Mouse (Mus musculus): ENCODE data around the gene Mylpf. TPM values are rescaled to one million over a fixed set of nuclear protein-coding genes. Genes with fewer than 3 reads are reported as not detected.
"Not testable (repeated sequence)": the region's sequence is repeated elsewhere in the genome, so short reads cannot be mapped to it uniquely, and the experiment has no call there.

Mylpf gene
- total RNA-seq, 2 experiments from 2014 or later: 1.3 to 3.3 TPM

DNA sequence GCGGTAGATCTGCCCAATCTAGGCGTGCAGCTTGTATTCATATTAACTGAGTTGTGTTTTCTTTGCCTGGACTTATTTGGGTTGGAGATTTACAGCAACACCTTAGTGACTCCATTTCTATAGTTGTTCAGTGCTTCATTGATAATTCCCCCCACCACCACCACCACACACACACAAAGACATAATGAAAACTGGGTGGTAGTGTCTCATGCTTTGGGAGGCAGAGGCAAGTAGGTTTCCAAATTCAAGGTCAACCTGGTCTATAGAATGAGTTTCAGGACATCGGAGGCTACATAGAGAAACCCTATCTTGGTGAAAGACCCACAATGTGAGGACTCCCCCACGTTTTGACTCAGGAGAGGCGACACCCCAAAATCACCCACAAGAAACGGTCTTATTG, 15.9 kb downstream of the Mylpf start:
- DNase-seq (ENCODE audit: low spot score in 2 of 2): no peak

DNA sequence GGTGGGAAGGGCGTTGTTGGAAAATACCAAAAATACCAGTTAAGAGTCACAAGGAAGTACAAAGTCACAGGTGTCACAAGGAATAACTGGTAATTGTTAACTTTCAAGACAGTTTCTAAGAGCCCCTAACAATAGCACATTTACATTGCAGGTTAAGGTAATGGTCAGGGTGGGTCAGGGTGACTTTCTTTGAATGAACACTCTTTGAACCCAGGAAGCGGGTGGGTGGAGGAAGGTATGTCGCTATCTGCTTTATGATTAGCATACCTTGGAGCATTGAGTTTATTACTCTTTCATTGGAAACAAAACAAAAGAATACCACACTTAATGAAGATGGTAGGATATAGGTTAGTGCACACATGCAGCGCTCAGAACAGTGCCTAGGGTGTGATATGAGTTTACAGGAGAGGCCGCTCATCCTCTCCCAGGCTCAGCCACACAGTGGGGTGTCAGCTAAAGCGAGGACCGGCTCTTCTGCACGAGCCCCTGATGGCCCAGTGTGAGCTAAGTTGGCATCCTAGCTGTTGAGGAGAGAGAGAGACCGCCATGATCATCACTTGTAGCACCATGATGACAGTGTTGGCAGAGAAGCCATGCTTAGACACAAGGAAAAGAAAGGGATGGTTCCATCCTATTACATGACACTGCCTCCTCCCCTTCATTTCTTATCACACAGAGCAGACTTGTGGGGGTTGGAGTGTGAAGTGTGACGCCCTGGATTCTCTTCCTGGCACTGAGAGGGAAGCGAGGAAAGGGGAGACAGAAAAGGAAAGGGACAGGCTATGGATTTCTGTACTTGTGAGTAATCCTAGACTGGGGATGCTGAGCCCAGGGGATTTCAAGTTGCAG, 16.7 kb downstream of the Mylpf start:
- no peak for DNase-seq (ENCODE audit: low spot score in 2 of 2)

DNA sequence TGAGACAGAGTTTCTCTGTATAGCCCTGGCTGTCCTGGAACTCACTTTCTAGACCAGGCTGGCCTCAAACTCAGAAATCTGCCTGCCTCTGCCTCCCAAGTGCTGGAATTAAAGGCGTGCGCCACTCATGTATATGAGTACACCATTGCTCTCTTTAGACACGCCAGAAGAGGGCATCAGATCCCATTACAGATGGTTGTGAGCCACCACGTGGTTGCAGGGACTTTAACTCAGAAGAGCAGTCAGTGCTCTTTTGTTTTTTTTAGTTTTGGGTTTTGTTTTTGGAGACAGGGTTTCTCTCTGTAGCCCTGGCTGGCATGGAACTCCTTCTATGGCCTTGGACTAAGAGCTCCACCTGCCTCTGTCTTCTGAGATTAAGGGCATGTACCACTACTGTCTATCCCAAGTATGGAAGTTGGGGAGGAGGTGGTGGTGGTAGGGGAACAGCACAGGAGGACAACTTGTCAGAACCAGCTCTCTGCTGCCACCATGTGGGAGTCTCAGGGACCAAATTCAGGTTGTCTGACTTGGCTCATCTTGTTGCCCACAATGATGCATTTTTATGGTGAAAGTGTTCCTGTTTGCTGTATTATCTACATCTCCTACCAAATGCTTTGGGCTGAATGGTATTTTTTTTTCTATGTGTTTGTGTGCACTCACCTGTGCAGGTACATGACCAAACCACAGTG, 20.1 kb downstream of the Mylpf start:
- peak; percentile 87 to 88 for DNase-seq (ENCODE audit: low spot score in 2 of 2)

DNA sequence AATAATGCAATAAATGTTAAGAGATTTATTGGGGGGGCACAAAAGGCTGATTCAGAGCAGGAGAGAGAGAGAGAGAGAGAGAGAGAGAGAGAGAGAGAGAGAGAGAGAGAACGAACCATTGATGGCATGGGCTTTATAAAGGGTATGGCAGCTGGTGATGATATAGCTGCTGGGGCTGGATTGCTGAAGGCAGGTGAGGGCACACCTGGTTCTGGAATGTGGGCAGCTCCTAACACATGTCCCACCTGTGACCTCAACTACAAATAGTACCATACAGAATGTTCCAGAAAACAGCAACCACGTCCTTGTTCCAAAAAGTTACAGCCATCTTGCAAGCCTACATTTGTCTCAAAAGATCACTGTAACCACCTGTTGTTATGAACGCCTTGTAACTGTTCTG, 22.7 kb downstream of the Mylpf start:
- no peak for DNase-seq (ENCODE audit: low spot score in 2 of 2)

DNA sequence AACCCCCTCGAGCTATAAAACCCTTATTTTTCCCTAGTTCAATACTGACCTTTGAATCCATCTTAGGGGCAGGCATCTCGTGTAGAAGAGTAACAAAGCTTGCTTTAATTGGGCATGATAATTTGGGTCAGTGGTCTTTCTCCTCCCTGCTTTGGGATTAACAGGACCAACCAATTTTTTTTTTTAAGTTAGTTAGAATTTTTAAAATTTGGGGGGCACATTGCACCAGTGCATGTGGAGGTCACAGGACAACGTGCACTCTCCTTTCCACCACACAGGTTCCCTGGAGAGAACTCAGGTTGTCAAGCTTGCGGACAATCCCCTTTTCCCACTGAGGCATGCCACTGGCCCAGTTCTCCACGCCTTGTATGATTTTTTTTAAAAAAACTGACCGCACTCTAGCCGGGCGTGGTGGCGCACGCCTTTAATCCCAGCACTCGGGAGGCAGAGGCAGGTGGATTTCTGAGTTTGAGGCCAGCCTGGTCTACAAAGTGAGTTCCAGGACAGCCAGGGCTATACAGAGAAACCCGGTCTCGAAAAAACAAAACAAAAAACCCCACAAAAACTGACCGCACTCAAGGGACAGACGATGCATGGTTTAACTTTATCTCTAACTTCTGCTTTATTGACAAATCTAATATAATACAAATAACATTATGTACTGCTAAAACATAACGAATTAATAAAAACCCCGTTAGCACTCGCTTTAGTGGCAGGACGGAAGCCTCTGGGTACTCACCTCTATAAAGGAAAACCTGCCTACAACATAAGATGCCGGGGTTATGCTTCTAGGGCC, 23.3 kb downstream of the Mylpf start:
- no peak for DNase-seq (ENCODE audit: low spot score in 2 of 2)

DNA sequence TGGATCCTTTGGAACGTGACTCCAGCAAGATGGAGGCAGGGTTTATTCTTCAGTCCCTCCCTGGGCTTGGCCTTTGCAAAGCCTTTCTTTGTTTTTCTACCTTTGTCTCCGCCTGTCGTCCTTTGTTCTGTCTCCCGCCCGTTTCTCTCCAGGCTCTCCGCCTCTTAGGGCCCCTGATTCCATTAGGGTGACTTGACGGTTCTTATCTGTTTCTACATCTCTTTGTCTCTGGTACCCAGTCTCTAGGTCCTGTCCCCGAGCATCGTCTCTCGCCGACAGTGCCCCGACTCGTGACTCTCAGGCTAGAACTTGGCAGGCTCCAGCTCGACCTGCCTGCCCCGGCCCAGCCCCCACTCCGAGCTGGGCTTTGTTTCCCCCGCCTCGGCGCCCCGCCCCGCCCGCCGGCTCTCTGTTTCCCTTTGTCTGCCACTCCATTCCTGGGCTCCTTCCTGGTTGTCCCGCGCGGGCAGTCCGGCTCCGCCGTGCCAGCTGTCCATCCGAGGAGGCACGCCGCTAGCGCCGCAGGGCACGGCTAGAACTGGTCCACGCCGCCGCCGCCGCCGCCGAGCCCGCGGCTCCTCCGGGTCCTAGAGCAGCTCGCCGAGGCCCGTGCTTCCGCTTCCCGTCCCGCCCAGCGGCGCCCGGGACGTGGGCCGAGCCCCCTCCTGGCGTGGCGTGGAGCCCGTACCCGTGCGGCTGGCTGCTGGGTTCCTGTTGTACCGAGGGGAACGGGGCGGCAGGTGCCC, 24.1 kb downstream of the Mylpf start, which contains the start of the genes Zfp553 and Sept1:
TSS of gene Zfp553 (plus strand) at position 440 of the 746 bp plus-strand sequence.
TSS of gene Sept1 (minus strand) at position 509 of the 746 bp plus-strand sequence.
- DNase-seq (ENCODE audit: low spot score in 2 of 2): peak; percentile 82 to 89

DNA sequence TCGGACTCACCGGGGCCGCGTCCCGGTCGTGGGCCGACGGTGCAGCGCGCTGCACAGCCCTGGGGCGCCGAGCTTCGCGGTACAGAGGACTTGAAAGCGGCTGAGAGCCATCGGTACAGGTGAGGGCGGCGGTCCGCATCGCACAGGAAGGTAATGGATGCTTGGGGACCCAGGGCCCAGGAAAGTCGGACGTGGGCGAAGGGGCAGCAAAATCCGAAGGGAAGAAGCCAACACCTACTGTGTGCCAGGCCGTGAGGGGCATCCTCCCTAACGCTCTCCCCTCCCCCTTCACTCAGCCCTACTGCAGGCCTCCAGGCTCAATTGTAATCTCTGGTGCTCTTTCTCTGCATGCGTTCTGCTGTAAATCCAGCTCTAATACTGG, 24.7 kb downstream of the Mylpf start:
- no peak for DNase-seq (ENCODE audit: low spot score in 2 of 2)

DNA sequence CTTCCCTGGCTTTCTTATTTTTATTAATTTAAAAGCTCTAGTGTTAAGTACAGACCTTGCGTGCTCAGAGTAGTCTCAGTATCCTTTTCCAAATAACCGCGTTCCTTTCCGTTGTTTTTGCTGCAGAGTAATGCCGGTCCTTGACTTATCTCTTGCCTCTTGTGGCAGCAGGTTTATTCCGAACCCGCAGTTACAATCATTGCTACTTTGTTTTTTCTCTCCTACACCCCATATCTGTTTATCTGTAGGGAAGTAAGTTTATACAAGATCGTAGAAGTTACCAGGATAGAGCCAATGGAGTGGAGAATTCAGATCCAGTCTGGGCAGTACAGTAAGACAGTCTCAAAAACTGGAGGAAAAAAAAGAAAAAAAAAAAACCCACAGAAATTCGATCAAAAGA, 25.1 kb downstream of the Mylpf start:
- no peak for DNase-seq (ENCODE audit: low spot score in 2 of 2)

DNA sequence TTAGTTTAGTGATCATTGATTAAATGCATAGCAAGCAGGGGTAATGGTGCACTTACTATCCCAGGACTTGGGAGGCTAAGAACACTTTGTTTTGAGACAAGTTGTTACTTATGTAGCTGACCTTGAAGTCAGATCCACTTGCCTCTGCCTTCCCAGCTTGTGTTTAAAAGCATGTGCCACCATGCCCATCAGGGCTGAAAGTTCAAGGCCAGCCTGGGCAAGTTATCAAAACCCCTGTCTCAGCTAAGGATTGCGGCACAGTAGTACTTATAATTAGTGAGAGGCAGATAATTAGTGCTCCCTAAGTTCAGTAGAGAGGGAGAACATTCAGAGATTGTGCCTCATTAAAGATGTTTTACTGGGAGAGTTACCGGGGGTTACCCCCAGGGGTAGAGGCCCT, 26.1 kb downstream of the Mylpf start:
- no peak for DNase-seq (ENCODE audit: low spot score in 2 of 2)

DNA sequence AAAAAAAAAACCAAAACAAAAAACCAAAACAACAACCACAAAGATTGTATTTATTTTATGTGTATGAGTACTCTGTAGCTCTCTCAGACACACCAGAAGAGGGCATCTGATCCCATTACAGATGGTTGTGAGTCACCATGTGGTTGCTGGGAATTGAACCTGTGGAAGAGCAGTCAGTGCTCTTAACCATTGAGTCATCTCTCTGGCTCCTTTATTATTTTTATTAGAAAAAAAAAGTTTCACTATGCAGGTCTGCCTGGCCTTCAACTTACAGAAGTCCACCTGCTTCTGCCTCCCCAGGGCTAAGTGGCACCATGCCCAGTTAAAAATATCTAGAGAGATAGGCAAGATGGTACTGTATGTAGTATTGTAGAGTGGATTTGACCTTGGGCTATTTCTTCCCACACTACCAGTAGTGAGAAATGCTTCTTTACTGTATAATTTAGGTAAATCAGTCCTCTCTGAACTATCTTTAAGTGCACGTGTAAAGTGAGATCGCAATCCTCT, 34.7 kb downstream of the Mylpf start:
- no peak for DNase-seq (ENCODE audit: low spot score in 2 of 2)

DNA sequence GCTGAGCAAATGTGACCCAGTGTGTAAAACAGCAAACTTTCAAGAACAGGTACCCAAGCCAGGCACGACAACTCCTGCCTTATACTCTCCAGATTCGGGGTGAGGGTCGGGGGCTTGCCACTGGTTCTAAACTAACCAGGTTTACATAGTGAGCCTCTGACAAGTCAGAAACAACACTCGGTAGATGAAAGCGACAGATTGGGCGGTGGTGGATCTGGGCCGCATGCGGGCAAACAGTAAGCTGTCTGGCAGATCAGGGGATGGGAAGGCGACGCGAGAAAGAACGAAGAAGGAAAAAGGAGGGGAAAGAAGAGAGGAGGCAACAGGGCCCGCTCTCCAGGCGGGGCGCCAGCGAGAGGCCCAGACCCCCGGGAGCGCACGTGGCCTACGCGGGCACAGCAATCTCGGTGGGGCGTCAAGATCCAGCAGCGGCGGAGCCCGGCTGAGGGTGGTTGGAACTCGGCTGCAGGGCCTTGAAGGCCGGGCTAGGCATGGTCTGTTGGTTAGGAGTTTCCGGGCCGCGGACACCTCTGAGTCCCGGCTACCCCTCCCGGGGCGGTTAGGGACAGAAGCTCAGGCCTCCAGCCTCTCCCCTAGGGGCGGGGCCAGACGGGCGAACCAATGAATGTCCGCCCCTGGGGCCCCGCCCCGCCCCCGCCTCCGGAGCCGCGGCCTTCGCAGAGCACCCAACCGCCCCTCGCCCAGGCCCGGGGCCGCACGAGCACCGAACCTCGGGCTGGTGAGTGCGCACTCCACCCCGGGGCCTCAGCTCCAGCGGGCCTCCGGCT, 35.4 kb downstream of the Mylpf start, which contains the start of gene Zfp771:
TSS of gene Zfp771 (plus strand) at position 405 of the 788 bp plus-strand sequence.
- DNase-seq (ENCODE audit: low spot score in 2 of 2): peak; percentile 93 to 95

DNA sequence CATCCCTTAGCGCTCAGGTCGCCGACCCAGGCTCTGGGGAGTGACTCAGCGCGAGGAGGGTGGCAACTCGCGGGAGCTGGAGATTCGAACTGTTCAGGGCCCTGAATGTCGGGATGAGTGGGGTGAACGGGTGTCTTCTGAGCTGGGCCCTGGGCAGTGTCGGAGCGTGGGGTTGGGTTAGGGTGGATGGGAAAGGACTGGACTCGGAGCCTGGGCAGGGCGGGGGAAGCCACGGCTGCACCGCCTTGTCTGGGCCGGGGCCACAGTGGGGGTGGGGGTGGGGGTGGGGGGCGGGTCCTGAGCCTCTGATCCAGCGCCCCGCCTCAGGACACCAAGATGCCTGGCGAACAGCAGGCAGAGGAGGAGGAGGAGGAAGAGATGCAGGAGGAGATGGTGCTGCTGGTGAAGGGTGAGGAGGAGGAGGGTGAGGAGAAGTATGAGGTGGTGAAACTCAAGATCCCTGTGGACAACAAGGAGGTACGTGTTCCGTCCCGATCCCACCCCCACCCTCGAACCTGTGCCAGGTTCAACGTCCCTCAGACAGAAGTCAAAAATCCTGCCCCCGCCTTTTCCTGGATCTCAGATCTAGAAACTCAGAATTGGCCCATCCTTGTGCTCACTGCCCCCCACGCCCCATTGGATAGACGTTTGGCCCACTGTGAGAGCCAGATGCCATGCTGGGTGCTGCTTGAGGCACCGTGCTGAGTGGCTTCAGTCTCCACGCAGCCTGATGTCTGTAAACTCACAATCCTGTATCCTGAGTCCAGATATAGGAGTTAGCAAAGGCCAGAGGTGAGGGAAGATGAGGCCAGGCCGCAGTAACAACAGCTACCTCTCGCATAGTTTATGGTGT, 36.2 kb downstream of the Mylpf start:
- no peak for DNase-seq (ENCODE audit: low spot score in 2 of 2)

DNA sequence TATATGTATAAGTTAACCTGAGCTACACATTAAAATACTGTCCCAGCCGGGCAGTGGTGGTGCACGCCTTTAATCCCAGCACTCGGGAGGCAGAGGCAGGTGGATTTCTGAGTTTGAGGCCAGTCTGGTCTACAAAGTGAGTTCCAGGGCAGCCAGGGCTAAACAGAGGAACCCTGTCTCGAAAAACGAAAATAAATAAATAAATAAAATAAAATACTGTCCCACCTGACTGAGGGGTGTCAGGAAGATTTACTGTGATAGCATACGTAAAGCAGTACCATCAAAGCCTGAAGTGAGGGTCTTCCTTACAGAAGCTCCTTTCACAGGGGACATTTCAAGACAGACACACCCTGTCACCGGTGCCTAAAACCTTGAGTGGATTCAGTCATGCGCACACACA, 41.8 kb downstream of the Mylpf start:
- DNase-seq (ENCODE audit: low spot score in 2 of 2): not testable (repeated sequence)

DNA sequence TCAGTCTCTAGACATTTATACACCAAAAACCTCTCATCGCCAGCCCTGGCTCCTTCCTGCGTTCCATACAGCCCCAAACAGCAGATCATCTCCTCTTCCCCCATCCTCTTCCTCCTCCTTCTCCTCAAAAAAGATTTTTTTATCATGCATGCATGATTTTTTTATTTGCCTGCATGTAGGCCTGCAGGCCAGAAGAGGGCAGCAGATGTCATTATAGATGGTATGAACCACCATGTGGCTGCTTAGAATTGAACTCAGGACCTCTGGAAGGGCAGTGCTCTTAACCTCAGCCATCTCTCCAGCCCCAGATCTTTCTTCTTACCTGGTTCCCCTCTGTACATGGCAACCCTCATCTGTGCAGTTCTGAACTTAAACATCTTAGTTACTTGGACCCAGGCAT, 43.7 kb downstream of the Mylpf start:
- no peak for DNase-seq (ENCODE audit: low spot score in 2 of 2)

DNA sequence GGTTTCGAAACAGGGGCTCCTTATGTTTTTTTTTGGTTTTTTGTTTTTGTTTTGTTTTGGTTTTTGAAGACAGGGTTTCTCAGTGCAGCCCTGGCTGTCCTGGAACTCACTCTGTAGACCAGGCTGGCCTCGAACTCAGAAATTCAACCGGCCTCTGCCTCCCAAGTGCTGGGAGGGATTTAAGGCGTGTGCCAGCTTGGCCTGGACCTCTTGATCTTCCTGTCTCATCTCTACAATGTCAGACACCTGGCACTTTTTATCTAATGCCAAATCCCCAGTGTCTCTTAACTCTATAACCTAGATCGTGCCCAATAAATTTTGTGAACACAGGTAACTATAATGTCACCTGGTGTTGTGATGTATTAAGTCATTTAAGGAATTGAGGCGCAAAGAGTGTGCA, 44.7 kb downstream of the Mylpf start:
- no peak for DNase-seq (ENCODE audit: low spot score in 2 of 2)

DNA sequence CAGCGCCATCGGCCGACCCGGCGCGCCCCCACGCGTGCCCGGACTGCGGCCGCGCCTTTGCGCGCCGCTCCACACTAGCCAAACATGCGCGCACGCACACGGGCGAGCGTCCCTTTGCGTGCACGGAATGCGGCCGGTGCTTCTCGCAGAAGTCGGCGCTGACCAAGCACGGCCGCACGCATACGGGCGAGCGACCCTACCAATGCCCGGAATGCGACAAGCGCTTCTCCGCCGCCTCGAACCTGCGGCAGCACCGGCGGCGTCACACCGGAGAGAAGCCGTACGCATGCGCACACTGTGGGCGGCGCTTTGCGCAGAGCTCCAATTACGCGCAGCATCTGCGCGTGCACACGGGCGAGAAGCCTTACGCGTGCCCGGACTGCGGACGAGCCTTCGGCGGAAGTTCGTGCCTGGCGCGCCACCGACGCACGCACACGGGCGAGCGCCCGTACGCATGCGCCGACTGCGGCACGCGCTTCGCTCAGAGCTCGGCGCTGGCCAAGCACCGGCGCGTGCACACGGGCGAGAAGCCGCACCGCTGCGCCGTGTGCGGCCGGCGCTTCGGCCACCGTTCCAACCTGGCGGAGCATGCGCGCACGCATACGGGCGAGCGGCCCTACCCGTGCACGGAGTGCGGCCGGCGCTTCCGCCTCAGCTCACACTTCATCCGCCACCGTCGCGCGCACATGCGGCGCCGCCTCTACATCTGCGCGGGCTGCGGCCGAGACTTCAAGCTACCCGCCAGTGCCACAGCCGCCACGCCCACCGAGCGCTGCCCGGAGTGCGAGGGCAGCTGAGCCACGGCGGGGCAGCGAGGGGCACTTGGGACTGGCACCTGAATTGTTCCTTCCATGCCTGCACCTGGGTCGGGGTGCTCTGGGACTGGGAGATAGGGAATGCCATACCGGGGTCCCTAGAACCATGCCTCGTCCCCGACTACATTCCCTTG, 45.4 kb downstream of the Mylpf start:
- DNase-seq (ENCODE audit: low spot score in 2 of 2): peak; percentile 94 to 95

DNA sequence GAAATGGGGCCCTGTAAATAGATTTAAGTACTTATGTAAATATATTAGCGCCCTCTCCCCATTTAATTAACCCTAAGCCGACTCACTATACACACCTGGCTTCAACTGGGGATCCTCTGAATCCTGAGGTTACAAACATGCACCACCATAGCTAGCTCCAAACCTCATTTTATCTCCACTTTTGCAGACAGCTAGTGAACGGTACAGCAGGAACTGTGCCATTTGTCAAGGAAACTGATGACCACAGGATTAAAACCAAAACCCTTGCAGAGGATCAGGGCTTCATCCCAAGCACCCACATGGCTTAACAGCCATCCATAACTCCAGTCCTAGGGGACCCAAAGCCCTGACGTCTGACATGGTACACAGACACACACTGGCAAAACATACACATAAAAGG, 46.3 kb downstream of the Mylpf start:
- DNase-seq (ENCODE audit: low spot score in 2 of 2): no peak

DNA sequence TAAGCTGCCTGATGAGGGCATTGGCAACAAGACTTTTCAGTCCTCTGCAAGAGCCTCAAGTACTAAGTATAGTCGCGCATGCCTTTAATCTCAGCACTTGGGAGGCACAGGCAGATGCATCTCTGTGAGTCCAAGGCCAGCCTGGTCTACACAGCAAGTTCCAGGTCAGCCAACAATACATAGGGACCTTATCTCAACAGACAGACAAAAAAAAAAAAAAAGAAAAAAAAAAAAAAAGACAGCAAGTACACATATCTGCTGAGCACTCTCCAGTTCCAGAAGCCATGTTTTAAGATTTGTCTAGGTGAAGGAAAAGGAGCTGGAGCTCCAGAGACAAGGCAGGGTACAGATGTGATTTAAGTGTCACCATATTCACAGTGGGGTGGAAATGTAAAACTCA, 47.3 kb downstream of the Mylpf start:
- no peak for DNase-seq (ENCODE audit: low spot score in 2 of 2)
